Mouse (Mus musculus): ENCODE results near the gene Gm498.
A peak's percentile ranks its signal among the peaks of the same experiment; 100 is the strongest.

Gm498 gene

DNA sequence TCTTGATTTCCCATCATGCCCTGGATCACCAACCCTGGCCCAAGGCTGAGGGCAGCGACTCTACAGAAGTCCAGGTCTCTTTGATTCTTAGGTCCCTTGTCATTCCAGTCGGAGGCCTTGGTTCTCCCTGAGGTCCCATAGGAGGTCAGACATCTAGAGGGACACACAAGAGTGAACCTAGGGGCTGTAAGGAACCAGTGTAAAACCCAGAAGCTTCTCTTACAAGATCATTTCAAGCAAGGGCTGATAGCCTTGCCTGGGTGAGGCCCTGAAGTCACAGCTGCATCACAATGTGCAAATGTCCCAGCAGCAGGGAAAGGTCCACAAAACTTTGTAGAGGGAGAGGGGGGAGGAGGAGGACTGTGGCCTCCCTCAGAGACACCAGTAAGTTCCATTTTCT lies at the start of gene Gm498:
TSS of gene Gm498 (plus strand) at position 301 of the 400 bp plus-strand sequence.
- DNase-seq, result no peak

DNA sequence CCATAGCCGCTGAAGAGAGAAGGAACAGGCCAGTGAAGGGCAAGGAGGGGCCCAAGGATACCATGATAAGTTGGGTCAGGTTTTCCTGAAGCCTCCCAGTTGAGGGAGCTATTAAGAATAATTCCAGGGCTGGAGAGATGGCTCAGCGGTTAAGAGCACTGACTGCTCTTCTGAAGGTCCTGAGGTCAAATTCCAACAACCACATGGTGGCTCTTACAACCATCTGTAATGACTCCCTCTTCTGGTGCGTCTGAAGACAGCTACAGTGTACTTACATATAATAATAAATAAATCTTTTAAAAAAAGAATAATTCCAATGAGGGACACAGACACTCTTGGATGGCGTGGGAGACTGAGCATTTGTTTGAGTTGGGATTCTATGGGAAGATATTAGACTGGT lies 47.4 kb upstream of the Gm498 start:
- no peak for DNase-seq

DNA sequence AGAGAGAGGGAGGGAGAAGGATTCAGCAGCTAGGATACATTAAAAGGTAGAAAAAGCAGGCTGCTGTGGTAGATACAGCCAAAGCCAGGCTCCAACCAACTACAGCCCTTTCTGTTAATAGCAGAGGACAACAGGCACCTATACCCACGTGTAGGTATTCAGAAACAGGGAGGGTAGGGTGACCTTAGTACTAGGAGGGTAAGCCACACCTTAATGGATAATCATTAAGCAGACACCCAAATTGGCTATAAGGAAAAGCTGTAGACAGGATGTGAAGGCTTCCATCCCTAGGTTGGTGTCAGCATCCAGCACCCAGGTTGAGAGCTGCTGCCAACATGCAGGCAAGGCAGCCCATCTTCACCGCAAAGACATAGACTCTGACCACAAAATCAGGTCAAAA lies 45.4 kb upstream of the Gm498 start:
- no peak for DNase-seq

GRCm38 (mm10) chr7:143822375-143823265 lies 44.0 kb upstream of the Gm498 start, which contains the start of the genes Nadsyn1 and Dhcr7:
Nadsyn1 (minus strand) TSS chr7:143822849.
Dhcr7 (plus strand) TSS chr7:143823145.
- peak; percentile 99 for DNase-seq

GRCm38 (mm10) chr7:143823266-143823605 lies 43.4 kb upstream of the Gm498 start:
- no peak for DNase-seq

- no peak for DNase-seq
Observed at GRCm38 (mm10) chr7:143826985-143827384, 39.7 kb upstream of the Gm498 start.

- DNase-seq, result peak; percentile 98
Observed at GRCm38 (mm10) chr7:143829504-143830331, 36.9 kb upstream of the Gm498 start.

DNA sequence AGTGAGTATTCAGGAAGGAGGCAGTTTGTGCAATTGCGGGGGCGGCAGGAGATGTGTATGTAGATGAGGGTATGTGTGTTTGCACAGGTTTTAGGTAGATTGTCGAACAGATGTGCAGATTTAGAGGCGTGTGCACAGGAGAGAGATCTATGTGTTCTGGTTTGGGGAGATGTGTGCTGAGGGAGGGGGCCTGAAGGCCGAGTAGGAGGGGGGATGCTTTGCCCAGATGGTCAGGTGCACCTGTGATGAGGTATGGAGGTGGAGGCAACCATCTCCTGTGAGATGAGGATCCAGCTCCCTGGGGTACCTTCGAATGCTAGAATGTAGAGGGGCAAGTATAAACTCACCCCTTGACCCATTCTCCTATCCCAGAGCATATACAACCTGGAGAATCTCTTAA lies 36.2 kb upstream of the Gm498 start:
- DNase-seq, result no peak

GRCm38 (mm10) chr7:143832196-143832595 lies 34.4 kb upstream of the Gm498 start:
- no peak for DNase-seq

GRCm38 (mm10) chr7:143832611-143833010 lies 34.0 kb upstream of the Gm498 start:
- no peak for DNase-seq

DNA sequence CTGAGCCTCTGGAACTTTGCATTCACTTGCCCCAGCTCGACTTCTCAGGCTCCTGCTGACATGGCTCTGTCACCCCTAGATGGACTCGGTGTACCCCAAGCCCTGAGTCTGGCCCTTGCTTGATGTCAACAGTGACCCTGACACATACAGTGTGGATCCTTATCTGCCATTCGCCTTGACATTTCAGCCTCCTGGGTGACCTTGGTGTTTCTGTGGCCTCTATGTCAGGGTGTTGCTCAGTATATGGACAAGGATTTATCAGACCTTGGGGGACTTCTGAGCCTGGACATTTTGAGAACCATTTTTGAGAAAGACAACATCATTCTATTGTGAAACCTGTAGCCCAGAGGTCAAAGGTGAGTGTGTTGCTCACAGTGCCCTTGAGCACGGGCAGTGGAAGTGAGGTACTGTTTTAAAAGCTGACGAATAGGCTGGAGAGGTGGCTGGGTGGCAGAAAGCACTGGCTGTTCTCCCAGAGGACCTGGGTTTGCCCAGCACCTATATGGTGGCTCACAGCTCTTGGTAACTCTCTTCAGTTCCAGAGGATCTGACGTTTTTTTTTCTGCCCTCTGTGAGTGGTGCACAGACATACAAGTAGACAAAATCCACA lies 33.0 kb upstream of the Gm498 start:
- DNase-seq, result no peak

- DNase-seq, result no peak
Observed at GRCm38 (mm10) chr7:143834316-143834715, 32.3 kb upstream of the Gm498 start.

GRCm38 (mm10) chr7:143834972-143835371 lies 31.7 kb upstream of the Gm498 start:
- DNase-seq, result no peak

- DNase-seq, result no peak
Observed at GRCm38 (mm10) chr7:143837705-143838358, 28.8 kb upstream of the Gm498 start.

GRCm38 (mm10) chr7:143840121-143840520 lies 26.5 kb upstream of the Gm498 start:
- DNase-seq, result no peak

DNA sequence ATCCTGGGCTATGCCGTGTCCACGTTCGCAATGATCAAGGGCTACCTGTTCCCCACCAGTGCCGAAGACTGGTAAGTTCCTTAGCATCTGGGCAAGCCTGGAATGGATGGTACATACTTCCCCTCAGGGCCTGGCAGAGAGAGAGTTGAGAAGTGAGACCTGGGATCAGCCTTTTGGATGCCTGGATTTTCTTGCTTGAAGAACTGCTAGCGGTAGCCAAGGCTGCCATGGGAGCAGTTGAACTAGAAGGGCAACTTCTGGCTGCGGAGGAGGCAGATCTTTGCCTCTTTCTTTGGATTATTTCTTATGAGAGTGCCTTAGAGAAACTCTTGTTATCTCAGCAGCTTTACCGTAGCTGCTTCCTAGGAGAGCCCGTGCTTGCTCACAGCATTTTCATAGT lies 25.3 kb upstream of the Gm498 start:
- no peak for DNase-seq

GRCm38 (mm10) chr7:143848127-143848767 lies 18.4 kb upstream of the Gm498 start:
- DNase-seq, result no peak

DNA sequence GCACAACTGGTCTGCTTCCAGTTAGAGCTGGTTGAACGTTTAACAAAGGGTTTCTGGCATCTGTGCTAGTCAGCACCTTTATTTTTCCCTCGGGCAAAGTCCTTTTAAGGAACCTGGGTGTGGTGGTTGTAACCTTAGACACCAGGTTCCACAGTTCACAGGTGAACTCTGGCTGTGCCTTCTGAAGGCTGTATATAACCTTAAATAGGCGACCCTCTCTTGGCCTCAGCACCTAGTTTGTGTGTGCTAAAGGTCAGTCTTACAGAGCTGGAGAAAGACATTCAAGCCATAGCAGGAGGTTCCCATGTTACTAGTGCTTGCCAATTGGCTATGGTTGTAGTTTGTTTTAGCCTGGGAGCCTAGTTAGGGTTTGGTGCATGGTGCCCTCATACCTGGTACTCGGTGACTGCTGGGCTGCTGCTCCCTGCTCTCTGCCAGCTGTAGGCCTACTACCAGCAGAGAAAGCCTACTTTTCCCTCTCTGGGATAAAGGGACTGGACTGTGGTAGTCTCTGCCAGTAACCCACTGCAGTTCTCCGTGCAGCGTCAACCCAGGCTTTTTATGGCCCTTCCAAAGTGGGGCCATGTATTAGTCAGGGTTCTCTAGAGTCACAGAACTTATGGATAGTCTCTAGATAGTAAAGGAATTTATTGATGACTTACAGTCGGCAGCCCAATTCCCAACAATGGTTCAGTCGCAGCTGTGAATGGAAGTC lies 17.7 kb upstream of the Gm498 start:
- DNase-seq, result no peak

GRCm38 (mm10) chr7:143868874-143869273 lies 2.2 kb downstream of the Gm498 start:
- DNase-seq, result no peak

DNA sequence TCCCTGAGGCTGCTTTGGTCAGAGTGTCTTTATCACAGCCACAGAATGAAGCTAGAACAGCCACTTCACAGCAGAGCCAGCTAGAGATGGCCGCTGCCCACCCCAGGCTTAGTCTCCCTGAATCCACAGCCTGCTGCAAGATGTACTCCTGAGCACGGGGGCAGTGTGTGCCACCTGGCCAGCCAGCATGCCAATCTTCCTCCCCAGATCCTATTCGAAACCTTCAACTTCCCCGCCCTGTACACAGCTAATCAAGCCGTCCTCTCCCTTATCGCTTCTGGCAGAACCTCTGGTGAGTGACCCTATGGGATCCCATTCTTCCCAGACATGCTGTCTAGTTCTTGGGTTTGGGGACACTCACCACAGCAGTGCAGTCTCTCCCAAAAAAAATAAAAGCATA lies 17.1 kb downstream of the Gm498 start:
- no peak for DNase-seq

DNA sequence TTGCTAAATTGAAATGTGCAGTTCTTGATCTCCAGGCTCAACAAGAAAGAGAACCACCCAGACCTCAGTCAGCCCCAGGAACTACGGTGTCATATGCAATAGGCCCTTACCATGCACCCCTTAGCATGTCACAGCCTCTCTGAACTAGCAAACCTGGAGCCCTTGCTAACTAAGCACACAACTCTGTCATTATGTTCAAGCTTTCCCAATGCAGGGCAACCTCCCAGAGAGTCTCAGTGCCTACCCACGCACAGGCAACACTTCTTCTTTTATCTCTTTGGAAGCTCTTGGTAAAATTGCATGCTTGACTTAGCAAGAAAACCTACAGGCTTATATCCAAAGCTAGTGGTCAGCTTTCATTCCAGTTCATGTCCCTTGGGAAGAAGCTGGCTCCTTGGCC lies 24.5 kb downstream of the Gm498 start:
- DNase-seq, result no peak

- DNase-seq, result no peak
Observed at GRCm38 (mm10) chr7:143892361-143892760, 25.7 kb downstream of the Gm498 start.
